Mouse (Mus musculus) E14TG2a.4 (cell line): Measurements from ENCODE around the gene Snx7.

Source experiments
- CTCF ChIP-seq: conservative IDR thresholded peaks from 2 replicates; pipeline ENCODE4 v1.5.1; 2014; ENCODE audit warnings: low read length
- NANOG ChIP-seq: IDR thresholded peaks from 2 replicates; pipeline ENCODE4 v1.6.1; 2014; ENCODE audit warnings: borderline replicate concordance, low read length, mixed read lengths

GRCm38 (mm10) chr3:117794501-117794900 is 74.2 kb downstream of the Snx7 start:
- TF ChIP-seq CTCF (no peak), NANOG (no peak)
